Mouse (Mus musculus) kidney, postnatal 10 days (tissue): Measurements from ENCODE around the gene Olfr924.
"Not testable (repeated sequence)": the region's sequence is repeated elsewhere in the genome, so short reads cannot be mapped to it uniquely, and the experiment has no call there.

Experiments used
- DNase-seq: peaks from one replicate; pipeline ENCODE4 v3.0.0; 2021; ENCODE audit warnings: mixed read lengths

The Olfr924 gene

DNA sequence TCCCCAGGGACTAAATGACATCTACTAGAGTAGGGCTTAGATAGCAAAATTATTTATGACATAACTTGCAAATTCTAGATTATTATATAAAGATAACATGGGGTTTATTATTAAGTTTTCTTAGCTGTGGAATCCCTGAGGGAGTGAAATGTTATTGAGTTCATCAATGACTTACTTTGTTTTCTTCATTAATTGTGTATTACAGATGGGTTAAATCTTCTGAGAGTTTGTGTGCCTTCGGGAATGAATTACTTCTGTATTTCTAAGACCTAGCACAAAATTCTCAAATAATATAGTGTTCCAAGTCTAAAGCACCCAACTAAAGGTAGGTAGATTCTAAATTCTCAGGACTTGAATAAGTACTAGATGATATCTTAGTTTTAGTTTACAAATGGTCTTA, at the start of gene Olfr924:
Olfr924 (plus strand) TSS at position 301 of the 400 bp plus-strand sequence.
- DNase-seq, result no peak

DNA sequence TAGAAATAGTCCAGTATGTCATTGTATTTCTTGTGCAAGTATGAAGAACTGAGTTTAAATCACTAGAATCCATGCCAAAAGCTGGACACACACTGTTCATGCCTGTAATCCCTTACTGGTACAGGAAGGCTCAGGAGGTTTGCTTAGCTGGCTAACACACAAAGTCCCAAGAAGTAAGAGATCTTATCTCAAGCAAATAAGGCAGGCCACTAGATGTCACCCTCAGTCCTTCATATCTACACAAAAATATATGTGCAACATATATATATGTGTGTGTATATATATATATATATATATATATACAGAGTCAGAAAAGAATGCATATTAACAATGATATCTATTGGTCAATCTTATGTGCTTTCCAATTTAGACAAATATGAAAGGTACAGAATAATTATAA, 38.6 kb upstream of the Olfr924 start:
- no peak for DNase-seq

GRCm38 (mm10) chr9:38814314-38814713, 29.9 kb upstream of the Olfr924 start, which contains the start of gene Olfr922:
TSS of gene Olfr922 (plus strand) at chr9:38814614.
- DNase-seq, result no peak

DNA sequence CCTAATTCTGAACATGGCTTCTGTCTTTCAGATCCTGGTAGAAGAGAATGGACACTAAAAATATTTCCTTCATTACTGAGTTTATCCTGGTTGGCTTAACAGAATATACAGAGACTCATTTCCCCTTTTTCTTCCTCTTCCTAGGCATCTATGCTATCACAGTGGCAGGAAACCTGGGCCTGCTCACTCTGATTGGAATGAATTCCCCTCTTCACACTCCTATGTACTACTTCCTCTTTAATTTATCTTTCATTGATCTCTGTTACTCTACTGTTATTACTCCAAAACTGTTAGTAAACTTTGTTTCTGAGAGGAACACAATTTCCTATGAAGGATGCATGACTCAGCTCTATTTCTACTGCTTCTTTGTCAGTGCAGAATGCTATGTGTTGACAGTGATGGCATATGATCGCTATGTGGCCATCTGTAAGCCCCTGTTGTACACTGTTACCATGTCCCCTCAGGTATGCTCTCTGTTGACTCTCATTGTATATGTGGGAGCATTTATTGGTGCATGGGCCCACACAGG, 28.7 kb upstream of the Olfr924 start:
- no peak for DNase-seq

GRCm38 (mm10) chr9:38826245-38826644, 18.0 kb upstream of the Olfr924 start, which contains the start of gene Olfr923:
TSS of gene Olfr923 (plus strand) at chr9:38826545.
- no peak for DNase-seq

- DNase-seq, result no peak
These were observed 11.2 kb upstream of the Olfr924 start for GRCm38 (mm10) chr9:38833027-38833426.

DNA sequence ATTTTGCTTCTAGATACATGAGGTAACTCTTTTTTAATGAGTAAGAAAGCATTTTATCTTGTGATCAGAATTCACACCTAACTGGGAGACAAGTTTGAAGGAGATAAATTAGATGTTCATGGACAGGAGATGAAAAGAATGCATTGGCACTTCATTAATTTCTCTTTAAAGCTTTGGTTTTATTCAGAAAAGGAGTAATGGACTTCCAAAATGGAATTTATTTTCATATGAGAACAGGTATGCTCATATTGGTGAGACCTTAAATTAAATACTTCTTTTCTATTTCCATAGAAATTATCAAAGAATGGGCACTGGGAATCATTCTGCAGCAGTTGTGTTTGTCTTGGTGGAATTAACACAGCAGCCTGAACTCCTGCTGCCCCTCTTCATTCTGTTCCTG, 10.5 kb downstream of the Olfr924 start, which contains the start of gene Olfr26:
Olfr26 (plus strand) TSS at position 301 of the 400 bp plus-strand sequence.
- DNase-seq, result no peak

- DNase-seq, result not testable (repeated sequence)
These were observed 30.6 kb downstream of the Olfr924 start for GRCm38 (mm10) chr9:38874880-38875279.

DNA sequence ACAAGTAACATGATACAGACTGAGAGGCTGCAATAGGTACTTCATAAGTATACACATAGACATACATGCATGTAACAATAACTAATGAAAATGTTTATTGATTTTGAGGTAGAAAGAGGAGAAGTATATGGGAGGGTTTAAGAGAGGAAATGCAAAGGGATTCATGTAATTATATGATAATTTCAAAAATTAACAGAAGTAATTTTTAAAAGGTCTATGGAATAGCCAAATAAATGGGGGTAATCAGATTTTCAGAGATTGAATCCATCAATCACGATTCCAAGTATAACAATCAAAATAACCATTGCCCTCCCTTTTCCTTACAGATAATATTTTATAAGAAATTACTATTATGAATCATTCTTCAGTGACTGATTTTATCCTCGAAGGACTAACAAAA, 32.6 kb downstream of the Olfr924 start, which contains the start of gene Olfr926:
Olfr926 (plus strand) TSS at position 301 of the 400 bp plus-strand sequence.
- no peak for DNase-seq
